Mouse (Mus musculus): Measurements from ENCODE around the gene Serpinb1b. TPM values are rescaled to one million over a fixed set of nuclear protein-coding genes. Genes with fewer than 3 reads are reported as not detected.
A peak's percentile ranks its signal among the peaks of the same experiment; 100 is the strongest.

The Serpinb1b gene
- polyA plus RNA-seq, 1 experiment, result 9.1 TPM

DNA sequence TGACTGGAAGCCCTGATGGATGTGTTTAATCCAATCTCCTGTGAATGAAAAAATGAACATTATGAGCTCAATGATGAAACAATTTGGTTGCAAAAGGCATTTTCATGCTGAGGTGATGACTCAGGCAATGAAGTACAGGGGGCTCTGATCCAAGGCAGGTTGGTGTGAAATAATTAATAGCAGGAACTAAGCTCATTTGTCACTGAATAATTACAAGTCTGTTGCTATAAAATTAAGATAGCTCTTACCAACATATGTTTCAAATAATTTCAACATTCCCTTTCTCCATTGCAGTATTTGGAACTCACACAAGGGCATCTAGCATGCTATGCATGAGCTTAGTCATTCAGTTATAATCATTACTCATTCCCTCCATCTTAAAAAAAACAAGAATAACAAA, 27.3 kb downstream of the Serpinb1b start:
- no peaks in the 10 kb centered on the region for H3K27me3 ChIP-seq (ENCODE audit: control insufficient read depth, insufficient read depth, low read length)

DNA sequence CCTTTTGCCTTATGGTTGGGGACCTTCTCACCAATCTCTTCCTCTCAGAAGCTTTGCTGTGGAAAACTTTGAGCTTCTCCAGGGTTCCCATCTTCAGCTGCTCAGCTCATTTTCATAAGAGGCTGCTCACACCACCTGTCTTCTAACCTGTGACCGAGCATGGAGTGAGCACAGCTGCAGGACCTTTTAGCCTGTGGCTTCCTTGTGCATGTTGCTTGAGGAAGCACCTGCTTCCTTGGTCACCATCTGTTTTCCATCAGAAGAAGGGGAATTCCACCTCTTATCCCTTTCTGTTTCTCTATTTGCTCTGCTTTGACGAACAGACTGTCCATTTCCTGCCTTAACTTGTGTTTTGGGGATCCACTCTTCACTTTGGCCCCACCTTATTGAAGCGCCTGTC, 34.7 kb downstream of the Serpinb1b start:
- no peak for DNase-seq

More for the DNA sequence above, 27.3 kb downstream of the Serpinb1b start:
- H3K4me3 ChIP-seq (replicated peaks; ENCODE audit: insufficient read depth, low read depth, low read length), result no peak overlapping the region
- no peak overlapping the region for H3K27ac ChIP-seq (ENCODE audit: insufficient read depth, low read length)
- no peak for DNase-seq
- no peaks in the 10 kb centered on the region for H3K4me1 ChIP-seq (ENCODE audit: control insufficient read depth, insufficient read depth, low read length)
- TF ChIP-seq POLR2A (IDR thresholded peaks at IDR 0.05; ENCODE audit: borderline replicate concordance, insufficient read depth, low read length) (no peak), CTCF (IDR thresholded peaks at IDR 0.05; ENCODE audit: borderline replicate concordance, insufficient read depth, low read depth, low read length) (no peak)

DNA sequence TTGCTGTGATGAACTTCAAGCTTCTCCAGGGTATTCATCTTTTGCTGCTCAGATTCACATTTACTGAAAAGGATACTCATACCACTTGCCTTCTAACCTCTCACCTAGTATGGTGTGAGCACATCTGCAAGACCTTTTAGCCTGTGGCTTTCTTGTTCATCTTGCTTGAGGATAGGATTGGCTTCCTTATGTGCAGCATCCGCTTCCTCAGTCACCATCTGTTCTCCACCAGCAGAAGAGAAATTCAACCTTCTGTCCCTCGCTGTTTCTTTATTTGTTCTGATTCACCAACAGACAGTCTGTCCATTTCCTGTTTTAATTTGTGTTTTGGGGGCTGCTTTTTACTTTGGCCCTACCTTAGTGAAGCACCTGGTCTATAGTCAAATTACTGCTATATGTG, 59.3 kb downstream of the Serpinb1b start:
- no peaks in the 10 kb centered on the region for H3K27me3 ChIP-seq (ENCODE audit: control insufficient read depth, insufficient read depth, low read length)
- 62% methylated on average over 2 of the region's 2 CpGs for WGBS
- no peak overlapping the region for H3K4me3 ChIP-seq (replicated peaks; ENCODE audit: insufficient read depth, low read depth, low read length)
- H3K27ac ChIP-seq (ENCODE audit: insufficient read depth, low read length), result no peak overlapping the region
- TF ChIP-seq CTCF (IDR thresholded peaks at IDR 0.05; ENCODE audit: borderline replicate concordance, insufficient read depth, low read depth, low read length) (no peak), POLR2A (IDR thresholded peaks at IDR 0.05; ENCODE audit: borderline replicate concordance, insufficient read depth, low read length) (no peak)
- DNase-seq, result peak in 1 of 2 experiments; percentile 0
- H3K4me1 ChIP-seq (ENCODE audit: control insufficient read depth, insufficient read depth, low read length), result no peaks in the 10 kb centered on the region

More for the DNA sequence above, 34.7 kb downstream of the Serpinb1b start:
- no peak overlapping the region for H3K27ac ChIP-seq (ENCODE audit: insufficient read depth, low read length)
- TF ChIP-seq POLR2A (IDR thresholded peaks at IDR 0.05; ENCODE audit: borderline replicate concordance, insufficient read depth, low read length) (no peak), CTCF (IDR thresholded peaks at IDR 0.05; ENCODE audit: borderline replicate concordance, insufficient read depth, low read depth, low read length) (no peak)
- no peaks in the 10 kb centered on the region for H3K4me1 ChIP-seq (ENCODE audit: control insufficient read depth, insufficient read depth, low read length)
- H3K27me3 ChIP-seq (ENCODE audit: control insufficient read depth, insufficient read depth, low read length), result no peaks in the 10 kb centered on the region
- 66% methylated on average over 3 of the region's 3 CpGs for WGBS
- H3K4me3 ChIP-seq (replicated peaks; ENCODE audit: insufficient read depth, low read depth, low read length), result no peak overlapping the region

DNA sequence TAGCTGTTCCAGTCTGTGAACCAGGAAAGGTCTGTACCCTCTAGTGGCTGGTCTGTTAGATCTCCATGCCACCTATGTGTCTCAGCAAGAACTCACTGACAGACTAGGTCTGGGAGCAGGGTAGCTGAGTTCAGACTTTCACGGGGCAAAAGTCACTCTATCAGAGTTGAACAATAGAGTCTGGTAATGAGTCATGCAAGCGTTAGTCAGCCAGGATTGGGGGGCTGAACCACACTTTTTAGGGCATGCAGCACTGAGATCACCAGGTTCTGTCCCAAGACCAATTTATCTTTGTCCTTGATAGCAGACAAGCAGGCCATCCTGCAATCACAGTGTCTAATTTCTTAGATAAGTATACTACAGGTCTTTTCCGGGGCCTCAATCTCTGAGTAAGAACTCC, 63.1 kb downstream of the Serpinb1b start:
- TF ChIP-seq CTCF (IDR thresholded peaks at IDR 0.05; ENCODE audit: borderline replicate concordance, insufficient read depth, low read depth, low read length) (no peak), POLR2A (IDR thresholded peaks at IDR 0.05; ENCODE audit: borderline replicate concordance, insufficient read depth, low read length) (no peak)
- H3K4me3 ChIP-seq (replicated peaks; ENCODE audit: insufficient read depth, low read depth, low read length), result no peak overlapping the region
- H3K27me3 ChIP-seq (ENCODE audit: control insufficient read depth, insufficient read depth, low read length), result no peaks in the 10 kb centered on the region
- H3K4me1 ChIP-seq (ENCODE audit: control insufficient read depth, insufficient read depth, low read length), result no peaks in the 10 kb centered on the region
- H3K27ac ChIP-seq (ENCODE audit: insufficient read depth, low read length), result no peak overlapping the region
- whole genome bisulfite sequencing, result 82% methylated on average over 3 of the region's 3 CpGs
- DNase-seq, result no peak

Other genes starting within 250 kb of the Serpinb1b start
- 24.4 and 31.1 TPM in 2 replicates for gene Serpinb1a, start 227.4 kb upstream of the Serpinb1b start, polyA plus RNA-seq (2012; rRNA removed)
- 0.11 TPM in 1 of 2 replicates, not detected in the other for gene Serpinb1c, start 180.4 kb upstream of the Serpinb1b start, polyA plus RNA-seq (2012; rRNA removed)
- 1.5 and 1.6 TPM in 2 replicates for gene Serpinb6b, start 113.4 kb upstream of the Serpinb1b start, polyA plus RNA-seq (2012; rRNA removed)
- gene Serpinb9, start 75.3 kb upstream of the Serpinb1b start, polyA plus RNA-seq (2012; rRNA removed), result 4.5 and 4.6 TPM in 2 replicates
- gene Serpinb9b, start 51.2 kb upstream of the Serpinb1b start, polyA plus RNA-seq (2012; rRNA removed), result 0.03 and 0.05 TPM in 2 replicates
- 0.08 and 0.17 TPM in 2 replicates for gene Serpinb9c, start 81.2 kb downstream of the Serpinb1b start, polyA plus RNA-seq (2012; rRNA removed)
- not detected in 2 replicates for gene Serpinb9d, start 114.4 kb downstream of the Serpinb1b start, polyA plus RNA-seq (2012; rRNA removed)
- not detected in 2 replicates for gene Serpinb9e, start 171.0 kb downstream of the Serpinb1b start, polyA plus RNA-seq (2012; rRNA removed)
- gene Serpinb9f, start 245.5 kb downstream of the Serpinb1b start, polyA plus RNA-seq (2012; rRNA removed), result not detected in 2 replicates

Measured in cerebellum, adult 2 months (tissue).